Mouse (Mus musculus) gastrocnemius, postnatal 25 days (tissue): ENCODE measurements around the gene Ncoa6. TPM values are rescaled to one million over a fixed set of nuclear protein-coding genes. Genes with fewer than 3 reads are reported as not detected.

Experiments used
- DNase-seq: peaks from one replicate; pipeline ENCODE4 v3.0.0; 2022
- total RNA-seq, 2 experiments: library from RNA; stranded (reverse); gene quantifications; 1 replicate in 1 of 2; 2 replicates in 1 of 2; pipeline ENCODE4 v1.2.3; 2021

Ncoa6 gene
- total RNA-seq, 2 experiments from 2014 or later: 13.0 to 13.8 TPM

DNA sequence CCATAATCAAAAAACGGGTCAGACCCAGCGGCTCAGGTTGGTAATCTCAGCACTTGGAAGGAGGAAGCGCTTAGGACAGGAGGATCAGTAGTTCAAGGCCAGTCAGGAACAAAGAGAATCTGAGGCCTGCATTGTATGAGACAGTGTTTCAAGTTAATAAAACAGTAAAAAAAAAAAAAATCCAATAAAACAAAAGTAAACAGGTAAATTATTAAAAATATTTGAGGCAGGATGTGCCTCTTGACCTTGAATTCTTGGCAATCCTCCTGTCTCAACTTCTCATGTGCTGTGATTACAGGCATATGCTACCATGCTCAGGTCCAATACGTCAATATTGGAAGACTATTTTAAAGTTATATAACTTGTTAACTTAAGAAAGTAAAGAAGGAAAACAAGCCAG, 30.8 kb downstream of the Ncoa6 start:
- no peak for DNase-seq

DNA sequence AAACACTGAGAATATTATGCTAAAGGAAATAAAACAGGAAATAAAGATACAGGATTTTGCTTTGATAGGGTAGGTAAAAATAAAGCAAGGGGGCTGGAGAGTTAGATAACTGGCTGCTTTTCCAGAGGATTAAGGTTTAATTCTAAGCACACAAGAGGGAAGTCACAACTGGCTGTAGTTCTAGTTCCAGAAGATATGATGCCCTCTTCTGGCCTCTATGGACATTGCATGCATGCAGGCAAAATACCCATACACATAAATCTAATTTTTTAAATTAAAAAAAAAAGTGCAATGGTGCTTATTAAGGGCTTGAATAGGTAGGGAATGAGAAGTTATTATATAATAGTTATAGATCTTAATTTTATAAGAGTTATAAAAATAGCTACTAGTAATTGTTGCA, 37.2 kb downstream of the Ncoa6 start:
- no peak for DNase-seq

DNA sequence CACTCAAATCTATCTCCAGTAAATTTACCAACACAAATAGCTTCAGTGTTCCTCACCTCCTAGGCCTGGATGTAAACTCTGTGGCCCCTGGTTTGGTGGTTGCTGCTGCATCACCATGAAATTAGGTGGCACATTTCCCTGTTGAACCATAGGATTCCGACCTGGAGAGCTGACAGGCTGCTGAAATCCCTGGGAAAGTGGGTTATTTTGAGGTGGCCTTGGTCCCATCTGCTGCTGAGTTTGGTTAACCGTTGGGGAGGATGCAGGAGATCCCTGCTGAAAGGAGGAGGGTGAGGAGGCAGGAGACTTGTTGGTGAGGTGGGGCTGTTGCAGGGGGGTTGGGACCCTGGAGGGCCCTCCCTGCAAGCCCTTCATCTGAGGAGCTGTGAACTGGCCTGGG, 52.8 kb downstream of the Ncoa6 start:
- DNase-seq: no peak

DNA sequence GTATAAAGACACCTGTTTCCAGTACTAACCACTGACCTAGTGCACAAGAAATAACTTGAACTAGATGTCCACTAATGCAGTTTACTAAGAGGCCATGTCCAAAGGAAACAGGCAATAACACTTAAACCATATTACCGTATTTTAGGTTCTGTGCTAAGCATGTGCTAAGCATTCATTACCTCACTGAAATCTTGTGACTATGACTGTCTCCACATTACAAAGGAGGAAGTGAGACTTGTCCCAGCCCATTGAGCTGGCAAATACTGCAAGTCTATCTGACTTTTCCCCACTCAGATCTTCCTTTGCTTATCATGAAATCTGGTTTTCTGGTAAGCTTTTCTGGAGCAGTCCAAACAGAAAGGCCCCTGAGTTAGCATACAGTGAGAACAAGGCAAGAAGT, 69.1 kb downstream of the Ncoa6 start:
- DNase-seq: no peak

DNA sequence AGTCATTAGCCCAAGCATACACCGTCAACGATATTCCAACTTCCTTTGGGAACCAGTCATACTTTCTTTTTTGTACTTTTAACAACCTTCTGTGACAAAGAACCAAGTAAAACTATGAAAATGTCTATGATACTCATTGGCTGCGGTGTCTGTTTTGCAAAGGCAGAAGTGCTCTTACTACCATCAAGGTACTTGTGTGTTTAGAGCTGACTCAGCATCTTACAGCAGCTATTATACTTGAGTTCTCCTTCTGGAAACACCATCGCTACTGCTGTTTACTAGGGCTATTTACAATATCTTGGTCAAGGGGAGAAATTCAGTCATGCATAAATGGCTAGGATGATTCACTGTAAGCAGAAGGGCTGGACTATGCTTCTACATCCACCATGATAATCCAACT, 71.8 kb downstream of the Ncoa6 start:
- DNase-seq: no peak

DNA sequence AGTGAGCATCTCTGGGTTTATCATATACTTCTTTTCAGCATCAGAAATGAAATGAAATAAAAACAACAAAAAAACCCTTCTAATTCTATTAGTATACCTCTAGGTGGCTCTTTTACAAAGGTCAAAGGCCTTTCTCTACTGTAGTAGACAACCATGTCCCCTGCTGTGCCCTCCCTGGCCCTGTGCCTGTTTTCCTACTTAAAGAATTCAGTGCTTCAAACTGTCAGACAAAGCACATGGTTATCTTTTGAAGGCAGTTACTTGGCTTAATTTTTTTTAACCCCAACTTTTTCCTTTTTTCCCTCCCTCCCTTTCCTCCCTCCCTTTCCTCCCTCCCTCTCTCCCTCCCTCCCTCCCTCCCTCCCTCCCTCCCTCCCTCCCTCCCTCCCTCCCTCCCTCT, 73.4 kb downstream of the Ncoa6 start:
- no peak for DNase-seq

DNA sequence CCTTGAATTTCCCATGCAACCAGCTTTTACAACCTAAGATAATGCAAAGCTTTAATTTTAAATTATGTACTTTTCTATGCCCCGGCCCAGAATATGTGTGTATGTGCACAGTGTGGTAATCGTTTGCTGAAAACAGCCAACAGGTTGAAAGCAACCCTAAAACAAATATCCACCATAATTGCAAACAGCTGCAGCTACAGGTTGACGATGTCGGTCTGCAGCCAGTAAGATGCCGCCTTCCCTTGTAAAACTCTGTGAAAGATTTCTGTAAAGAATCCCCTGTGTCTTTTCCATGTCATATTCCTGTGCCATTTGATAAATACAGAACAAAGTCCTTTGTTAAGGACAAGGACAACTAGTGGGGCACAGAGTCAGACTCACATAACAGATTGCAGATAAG, 79.1 kb downstream of the Ncoa6 start:
- no peak for DNase-seq

DNA sequence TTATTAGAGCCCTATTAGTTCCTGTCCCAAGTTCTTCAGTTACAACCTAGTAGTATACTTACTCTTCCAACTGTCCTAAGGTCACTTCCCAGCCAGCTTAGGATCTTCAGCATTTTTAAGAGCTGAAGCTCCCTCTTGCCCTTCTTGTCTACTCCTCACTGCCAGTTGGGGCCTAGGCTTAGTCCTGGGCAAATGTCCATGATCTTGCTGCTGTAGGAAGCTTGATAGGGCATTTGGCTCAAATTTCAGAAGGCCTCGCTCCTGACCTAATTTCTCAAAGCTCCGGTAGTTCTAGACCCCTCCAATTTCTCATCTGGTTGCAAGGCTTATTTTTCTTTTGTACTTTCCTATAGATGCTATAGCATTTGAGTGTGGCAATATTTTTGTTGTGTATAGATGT, 85.1 kb downstream of the Ncoa6 start:
- peak; percentile 52 for DNase-seq

DNA sequence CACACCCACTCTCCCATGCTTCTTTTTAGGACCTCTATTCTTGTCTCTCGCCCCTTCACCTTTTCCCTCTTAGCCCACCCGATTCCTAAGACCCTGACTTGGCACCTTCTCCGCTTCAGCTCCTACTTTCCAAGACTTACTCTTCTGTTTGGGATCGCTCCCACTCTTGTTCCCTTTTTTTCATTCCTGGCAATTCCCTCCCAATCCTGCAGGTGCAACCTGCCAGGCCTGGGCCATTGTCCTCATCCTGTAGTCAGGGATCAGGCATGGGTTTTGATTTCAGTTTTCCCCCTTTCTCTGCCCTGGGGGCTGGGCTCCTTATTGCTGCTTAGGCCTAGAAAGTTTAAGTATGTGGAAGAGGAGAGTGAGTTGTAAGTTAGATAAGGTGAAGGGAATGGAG, 86.6 kb downstream of the Ncoa6 start:
- DNase-seq: no peak

DNA sequence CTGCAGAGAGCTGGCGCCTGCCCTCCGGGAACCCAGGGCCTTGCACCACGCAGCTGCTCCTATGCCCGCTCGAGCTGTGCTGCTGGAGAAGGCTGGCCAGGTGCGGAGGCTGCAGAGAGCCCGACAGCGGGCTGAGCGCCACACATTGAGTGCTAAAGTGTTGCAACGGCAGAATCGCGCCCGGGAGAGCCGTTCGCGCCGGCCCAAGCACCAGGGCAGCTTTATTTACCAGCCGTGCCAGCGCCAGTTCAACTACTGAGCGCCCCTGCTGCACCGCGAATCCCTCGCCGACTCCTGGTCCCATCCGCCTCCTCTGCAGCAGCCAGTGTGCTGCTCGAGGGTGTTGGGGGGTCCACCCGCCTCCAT, 87.2 kb downstream of the Ncoa6 start:
- DNase-seq: peak; percentile 53

DNA sequence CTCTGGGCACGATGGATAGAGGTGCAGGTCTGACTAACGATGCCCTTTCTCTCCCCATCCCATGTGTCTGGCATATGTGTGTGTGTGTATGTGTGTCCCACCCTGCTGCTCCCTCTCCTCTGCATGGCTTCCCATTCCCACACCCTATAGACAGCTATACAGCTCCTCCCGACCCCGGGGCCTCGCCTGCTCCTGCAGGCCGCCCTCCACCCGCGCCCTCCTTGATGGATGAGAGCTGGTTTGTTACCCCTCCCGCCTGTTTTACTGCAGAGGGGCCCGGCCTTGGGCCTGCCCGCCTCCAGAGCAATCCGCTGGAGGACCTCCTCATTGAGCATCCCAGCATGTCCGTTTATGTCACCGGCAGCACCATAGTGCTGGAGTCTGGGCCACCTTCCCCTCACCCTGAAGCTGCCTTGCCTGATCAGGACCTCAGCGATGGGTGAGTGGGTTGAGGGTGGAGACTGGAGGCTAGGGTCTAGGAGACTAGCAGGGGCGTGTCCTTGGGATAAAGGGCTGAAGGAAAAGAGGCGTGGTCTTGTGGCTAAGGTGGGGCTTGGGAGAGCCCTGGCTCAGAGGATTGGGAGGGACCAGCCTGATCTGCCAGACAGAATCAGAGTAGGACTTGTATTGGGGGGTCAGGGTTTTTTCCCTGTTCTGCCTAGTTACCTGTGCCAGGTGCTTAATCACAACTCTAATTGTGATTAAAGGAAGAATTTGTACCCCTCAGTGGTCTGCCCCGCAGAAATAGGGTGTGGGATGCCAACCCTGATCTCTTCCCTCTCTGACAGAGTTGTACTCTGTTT, 87.8 kb downstream of the Ncoa6 start:
- no peak for DNase-seq

DNA sequence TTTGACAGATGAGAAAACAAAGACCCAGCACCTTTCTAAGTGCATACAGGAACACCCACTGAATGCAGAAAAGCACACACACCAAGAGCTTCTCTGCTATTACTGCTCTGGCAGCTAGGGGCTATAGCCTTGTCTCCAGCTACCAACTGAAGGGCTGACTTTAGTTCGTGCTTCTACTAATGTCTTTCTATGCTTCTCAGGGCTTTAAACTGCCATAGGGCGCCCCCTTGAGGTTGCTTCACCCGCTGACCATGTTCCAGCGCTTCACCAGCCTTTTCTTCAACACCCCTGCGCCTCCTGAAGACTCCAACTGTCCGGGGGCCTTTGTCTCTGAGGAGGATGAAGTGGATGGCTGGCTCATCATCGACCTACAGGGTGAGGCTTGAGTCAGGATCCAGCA, 88.6 kb downstream of the Ncoa6 start:
- DNase-seq: peak; percentile 67

DNA sequence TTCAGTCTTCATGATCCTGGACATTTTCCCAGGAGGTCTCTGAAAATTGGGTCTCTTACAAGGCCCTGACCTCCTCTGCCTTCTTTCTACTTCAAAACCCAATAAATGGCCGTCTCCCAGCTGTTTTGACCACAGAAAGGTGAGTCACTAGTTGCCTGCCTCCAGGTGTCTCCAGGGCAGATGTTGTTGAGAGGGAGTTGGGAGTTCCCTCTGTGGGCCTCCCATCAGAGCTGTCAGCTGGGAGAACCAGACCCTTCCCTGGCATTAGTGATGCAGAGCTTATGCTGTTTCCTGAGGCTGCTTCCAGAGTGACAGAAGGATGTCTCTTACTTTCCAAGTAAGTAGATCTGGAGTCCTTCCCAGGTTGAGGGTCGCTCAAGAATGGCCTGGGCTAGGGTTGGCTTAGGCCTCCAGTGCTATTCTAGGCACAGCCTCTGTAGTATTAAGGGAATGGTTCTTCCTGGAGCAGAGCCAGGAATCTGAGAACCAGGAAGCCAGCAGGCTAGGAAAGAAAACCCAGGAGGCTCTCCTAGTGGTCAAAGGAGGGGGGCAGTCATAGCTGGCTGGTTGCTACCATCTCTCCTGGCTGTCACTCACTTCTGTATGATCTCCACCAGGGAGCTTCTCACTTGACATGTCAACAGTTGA, 90.8 kb downstream of the Ncoa6 start:
- peak; percentile 72 for DNase-seq

DNA sequence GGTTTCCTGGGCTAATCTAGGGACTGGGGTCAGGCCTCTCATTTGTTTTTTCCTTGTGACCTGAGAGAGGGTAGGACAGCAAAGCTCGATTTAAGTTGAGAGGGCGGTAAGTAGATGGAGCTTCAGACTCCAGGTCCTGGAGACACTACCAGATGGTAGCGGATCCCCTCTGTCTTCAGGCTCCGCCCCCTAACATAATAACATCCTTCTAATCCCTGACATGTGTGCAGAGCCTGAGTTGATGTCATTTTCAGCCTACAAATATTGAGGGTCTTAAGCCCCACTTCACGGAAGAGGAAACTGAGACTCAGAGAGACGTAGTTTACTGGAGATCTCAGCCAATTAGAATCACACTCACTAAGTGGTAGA, 91.4 kb downstream of the Ncoa6 start:
- no peak for DNase-seq

DNA sequence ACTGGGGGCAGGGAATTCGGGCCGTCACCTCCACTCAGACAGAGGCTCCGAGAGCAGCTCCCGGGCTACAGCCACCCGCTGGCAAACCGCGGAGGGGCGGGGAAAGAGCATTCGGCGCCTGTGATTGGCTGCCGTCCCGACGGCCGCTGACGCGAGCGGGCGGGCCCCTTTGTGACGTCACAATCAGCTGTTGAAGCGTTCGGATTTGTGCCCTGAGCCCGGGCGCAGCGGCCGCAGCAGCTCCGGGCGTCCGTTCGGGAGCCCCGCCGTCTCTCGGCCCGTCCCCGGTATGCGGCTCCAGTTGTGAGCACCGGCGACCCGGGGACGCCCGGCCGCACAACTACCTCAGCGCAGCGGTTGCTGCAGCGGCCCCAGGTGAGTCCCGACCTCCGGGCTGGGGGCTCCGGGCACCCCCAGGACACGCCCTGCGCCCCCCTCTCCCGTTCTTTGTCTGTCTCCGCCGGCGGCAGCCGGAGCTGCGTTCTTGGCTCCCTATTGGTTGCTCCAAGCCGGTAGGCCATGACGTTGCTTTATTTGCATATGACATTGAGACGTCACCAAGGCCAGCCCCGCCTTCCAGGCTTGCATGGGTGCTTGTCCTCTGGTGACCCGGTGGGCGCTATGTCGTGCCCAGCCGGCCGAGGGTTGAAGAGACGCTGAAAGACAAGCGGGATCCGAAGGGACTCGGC, 91.9 kb downstream of the Ncoa6 start:
- peak; percentile 97 for DNase-seq

DNA sequence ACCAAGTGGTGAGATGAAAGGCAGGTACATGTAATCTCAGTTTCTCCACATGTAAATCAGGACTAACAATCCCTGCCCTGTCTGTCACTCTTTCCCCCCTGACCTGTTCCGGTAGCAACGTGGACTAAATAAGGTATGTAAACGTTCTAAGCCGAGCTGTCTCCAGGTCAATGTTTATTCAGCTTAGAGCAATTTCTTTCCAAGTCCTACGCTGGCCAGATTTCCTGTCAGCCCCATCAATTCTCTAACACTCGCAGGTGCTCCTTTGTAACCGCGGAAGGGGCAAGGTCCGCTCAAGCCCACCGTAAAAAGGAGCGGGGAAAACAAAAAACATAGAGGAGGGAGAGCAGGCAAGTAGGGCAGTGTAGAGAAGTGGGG, 92.6 kb downstream of the Ncoa6 start:
- no peak for DNase-seq

DNA sequence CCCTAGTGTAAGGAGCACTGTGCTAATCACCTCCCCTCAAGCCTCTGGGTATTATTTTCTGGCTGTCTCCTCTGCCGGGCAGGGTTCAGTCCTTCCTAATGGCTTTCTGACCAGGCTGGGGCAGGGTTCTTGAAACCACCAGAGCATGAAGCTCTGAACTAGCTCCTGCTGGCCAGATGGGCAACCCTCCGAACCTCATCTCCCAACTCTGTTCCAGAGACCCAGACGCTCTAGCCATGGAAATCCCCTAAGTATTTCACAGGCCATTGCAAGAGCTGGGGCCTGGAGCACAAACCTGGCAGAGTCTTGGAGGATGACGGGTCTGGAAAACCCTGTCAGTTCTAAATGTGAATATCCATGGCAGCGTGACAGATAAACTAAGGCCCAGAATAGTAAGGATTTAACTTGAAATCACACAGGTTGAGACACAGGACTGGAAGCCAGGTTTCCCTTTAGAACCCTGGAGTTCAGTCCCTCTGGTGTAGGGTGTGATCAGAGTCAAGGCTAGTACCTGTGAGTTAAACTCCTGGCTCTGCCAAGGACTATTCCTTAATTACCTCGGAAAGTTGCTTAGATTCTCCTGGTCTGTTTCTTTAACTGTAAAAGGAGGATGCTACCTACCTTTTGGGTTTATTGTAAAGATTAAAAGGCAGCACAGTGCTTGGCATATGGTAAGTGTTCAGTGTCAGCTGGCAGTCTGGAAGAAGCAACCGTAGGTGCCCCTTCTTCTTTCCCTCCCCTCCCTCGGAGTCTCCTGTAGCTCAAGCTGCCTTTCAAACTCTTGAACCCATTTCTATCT, 93.2 kb downstream of the Ncoa6 start, which contains the start of gene Trp53inp2:
Gene Trp53inp2 (plus strand): TSS at position 799 of the 799 bp plus-strand sequence.
- no peak for DNase-seq

DNA sequence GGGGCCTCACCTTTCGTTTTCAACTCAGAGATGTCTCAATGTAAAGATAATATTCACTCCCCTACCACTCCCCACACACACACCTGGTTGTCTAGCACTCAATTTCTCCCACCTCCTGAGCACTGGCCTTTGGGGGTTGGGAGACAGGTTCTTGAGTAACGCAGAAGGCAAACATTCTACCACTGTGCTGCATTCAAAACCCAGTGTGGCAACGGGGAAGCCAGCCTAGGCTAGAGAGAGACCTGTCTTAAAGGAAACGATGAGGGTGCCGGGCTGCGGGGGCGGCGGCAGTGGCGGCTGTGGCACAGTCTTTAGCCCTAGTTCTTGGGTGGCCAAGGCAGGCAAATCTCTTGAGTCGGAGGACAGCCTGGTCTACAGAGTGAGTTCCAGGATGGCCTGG, 97.5 kb downstream of the Ncoa6 start:
- no peak for DNase-seq

DNA sequence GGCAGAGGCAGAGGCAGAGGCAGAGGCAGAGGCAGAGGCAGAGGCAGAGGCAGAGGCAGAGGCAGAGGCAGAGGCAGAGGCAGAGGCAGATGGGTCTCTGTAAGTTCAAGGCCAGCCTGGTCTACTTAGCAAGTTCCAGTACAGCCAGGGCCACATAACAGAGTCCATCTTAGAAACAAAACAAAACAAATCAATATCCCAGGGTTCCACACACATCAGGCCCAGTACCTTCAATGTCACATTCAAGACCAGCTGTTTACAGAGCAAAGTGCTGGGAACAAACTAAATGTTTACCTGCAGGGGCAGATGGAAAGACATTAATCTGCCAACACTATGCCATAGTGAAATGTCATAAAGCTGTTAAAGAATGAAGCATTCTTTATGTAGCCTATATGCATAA, 99.2 kb downstream of the Ncoa6 start:
- DNase-seq: no peak

DNA sequence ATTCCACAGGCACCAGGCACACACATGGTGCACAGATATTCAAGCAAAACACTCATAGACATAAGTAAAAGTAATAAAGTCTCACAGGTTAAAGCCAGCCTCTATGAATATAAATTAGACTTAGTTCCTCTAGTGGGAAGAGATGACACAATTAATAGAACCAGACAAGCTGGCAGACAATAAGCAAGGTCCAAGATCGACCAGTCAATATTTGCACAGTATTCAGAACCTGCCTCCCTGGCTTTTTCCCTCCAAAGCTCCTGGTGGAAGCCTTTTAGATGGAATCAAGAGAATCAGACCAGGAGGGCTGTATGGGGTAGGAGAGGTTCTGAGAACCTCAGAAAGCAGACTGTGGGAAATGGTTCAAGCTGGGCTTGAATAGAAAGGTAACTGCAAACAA, 99.8 kb downstream of the Ncoa6 start:
- no peak for DNase-seq

DNA sequence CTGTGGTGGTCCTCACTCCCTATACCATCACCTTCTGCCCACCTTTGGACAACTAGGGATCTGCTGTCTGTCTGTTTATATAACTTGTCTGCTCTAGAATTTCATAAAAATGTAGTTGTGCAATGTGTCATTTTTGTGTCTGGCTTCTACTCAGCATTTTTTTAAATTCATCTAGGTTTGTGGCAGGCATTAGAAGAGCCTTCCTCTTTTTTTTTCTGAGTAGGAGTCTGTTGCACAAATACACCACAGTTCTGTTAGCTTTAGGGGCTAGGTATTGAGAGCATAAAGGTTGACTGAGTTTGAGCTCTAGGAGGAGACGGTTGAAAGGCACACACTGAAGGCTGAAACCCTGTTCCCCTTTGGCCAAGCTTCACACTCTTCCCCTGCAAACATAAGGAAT, 100.4 kb downstream of the Ncoa6 start:
- DNase-seq: no peak

DNA sequence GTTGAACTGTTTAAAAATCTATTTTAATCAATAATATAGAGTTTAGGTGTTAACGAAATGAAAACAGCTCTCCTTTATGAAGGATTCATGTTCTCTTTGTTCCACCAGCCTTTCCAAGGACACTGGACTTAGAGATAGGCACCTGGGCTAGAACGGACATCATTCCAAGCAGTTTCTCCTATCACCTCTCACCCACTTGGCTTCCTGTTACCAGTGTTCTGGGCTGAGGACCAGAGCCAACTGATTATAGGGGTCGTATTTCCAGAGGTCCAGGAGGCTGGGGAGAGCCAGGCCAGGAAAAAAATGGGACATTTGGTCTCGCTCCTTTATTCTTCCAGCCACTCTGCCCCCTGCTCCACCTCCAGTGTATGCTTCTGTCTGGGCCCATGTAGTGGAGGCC, 101.2 kb downstream of the Ncoa6 start:
- no peak for DNase-seq
